Mouse (Mus musculus) liver, embryonic 16.5 days (tissue): ENCODE results near the gene Snx5. TPM values are rescaled to one million over a fixed set of nuclear protein-coding genes. Genes with fewer than 3 reads are reported as not detected.

Experiments
- ATAC-seq: fragments of 200-750 bp; cut with Nextera tagmentation; 2 replicates; pipeline ENCODE4 v1.8.0; 2017; ENCODE audit warnings: low read depth, mild to moderate bottlenecking, moderate number of reproducible peaks, moderate library complexity
- H3K27ac ChIP-seq: fragments of 300-500 bp; sonication (generic); 2 replicates; pipeline ENCODE4 v1.5.1; 2014; ENCODE audit warnings: mild to moderate bottlenecking, low read length
- H3K27me3 ChIP-seq: fragments of 300-500 bp; sonication (generic); 2 replicates; pipeline ENCODE4 v1.6.1; 2014; ENCODE audit warnings: low read depth, low read length, mixed read lengths; ENCODE audit not compliant: control insufficient read depth, insufficient read depth
- H3K36me3 ChIP-seq: fragments of 300-500 bp; sonication (generic); 2 replicates; pipeline ENCODE4 v1.6.1; 2014; ENCODE audit warnings: mild to moderate bottlenecking; ENCODE audit not compliant: control insufficient read depth, insufficient read depth
- H3K4me1 ChIP-seq: fragments of 300-500 bp; sonication (generic); 2 replicates; pipeline ENCODE4 v1.6.1; 2014; ENCODE audit warnings: low read depth, low read length, mixed read lengths; ENCODE audit not compliant: control insufficient read depth
- H3K4me2 ChIP-seq: fragments of 300-500 bp; sonication (generic); 2 replicates; pipeline ENCODE4 v1.6.1; 2014; ENCODE audit warnings: low read depth, low read length, mixed read lengths
- H3K4me3 ChIP-seq: fragments of 300-500 bp; sonication (generic); 2 replicates; pipeline ENCODE4 v1.5.1; 2014; ENCODE audit warnings: low read depth, mild to moderate bottlenecking, low read length
- H3K9ac ChIP-seq: fragments of 300-500 bp; sonication (generic); 2 replicates; pipeline ENCODE4 v1.6.1; 2014; ENCODE audit warnings: low read depth, low read length
- H3K9me3 ChIP-seq: fragments of 300-500 bp; sonication (generic); replicated peaks from 2 replicates; pipeline ENCODE4 v1.6.1; 2016; ENCODE audit warnings: low read length; ENCODE audit not compliant: control insufficient read depth
- WGBS: fragments of 180-500 bp; shearing (Covaris S2); extraction: QIAGEN DNeasy Blood & Tissue Kit; methylation state at CpG from one replicate; pipeline ENCODE4 v1.1.7; 2014; ENCODE audit not compliant: insufficient replicate concordance; 5-methylcytosine and 5-hydroxymethylcytosine counted together
- polyA plus RNA-seq: library from polyadenylated mRNA; unstranded; fragments of >200 nt; fragmentation: Nextera tagmentation; extraction: Ambion mirVana; gene quantifications from 2 replicates; pipeline ENCODE4 v1.2.1, GENCODE M21; 2015

The Snx5 gene
- 56.5 and 60.5 TPM in 2 replicates for polyA plus RNA-seq

GRCm38 (mm10) chr2:144270507-144271420, at the start of gene Snx5, which contains the start of gene Mgme1:
Gene Snx5, minus strand, starts transcription at chr2:144270906.
Gene Mgme1, plus strand, starts transcription at chr2:144270663.
- H3K4me2 ChIP-seq, result peak within 1 kb of the TSS; percentile 86
- H3K4me3 ChIP-seq, result peak within 1 kb of the TSS; percentile 91
- H3K4me1 ChIP-seq, result peaks cover 38% of the 10 kb centered on the region
- no peaks in the 10 kb centered on the region; the same call in 1 of the 2 replicates for H3K36me3 ChIP-seq
- WGBS, result under 1% methylated on average over 91 of the region's 93 CpGs
- no peaks in the 10 kb centered on the region for H3K27me3 ChIP-seq
- peak within 1 kb of the TSS; percentile 94 for H3K9ac ChIP-seq
- H3K9me3 ChIP-seq, result no peaks in the 10 kb centered on the region
- ATAC-seq, result peak; percentile 93
- peak within 1 kb of the TSS; percentile 97 for H3K27ac ChIP-seq

GRCm38 (mm10) chr2:144311372-144311771, 40.7 kb upstream of the Snx5 start:
- H3K4me1 ChIP-seq, result no peaks in the 10 kb centered on the region; the same call in 1 of the 2 replicates
- WGBS, result 66% methylated on average over 2 of the region's 2 CpGs

GRCm38 (mm10) chr2:144310273-144310672, 39.6 kb upstream of the Snx5 start:
- Histone ChIP-seq H3K4me2 (no peak overlapping the region), H3K36me3 (no peaks in the 10 kb centered on the region), H3K4me1 (no peaks in the 10 kb centered on the region; the same call in 1 of the 2 replicates), H3K9ac (no peak overlapping the region), H3K27ac (no peak overlapping the region), H3K27me3 (no peaks in the 10 kb centered on the region), H3K9me3 (no peaks in the 10 kb centered on the region), H3K4me3 (no peak overlapping the region)
- 58% methylated on average over 5 of the region's 5 CpGs for WGBS
- ATAC-seq, result no peak

More at GRCm38 (mm10) chr2:144311372-144311771, 40.7 kb upstream of the Snx5 start:
- no peak for ATAC-seq
- H3K4me2 ChIP-seq, result no peak overlapping the region
- no peak overlapping the region for H3K9ac ChIP-seq
- no peaks in the 10 kb centered on the region for H3K27me3 ChIP-seq
- H3K36me3 ChIP-seq, result no peaks in the 10 kb centered on the region
- H3K9me3 ChIP-seq, result no peaks in the 10 kb centered on the region
- no peak overlapping the region for H3K27ac ChIP-seq
- no peak overlapping the region for H3K4me3 ChIP-seq

- Histone ChIP-seq H3K4me1 (no peaks in the 10 kb centered on the region; the same call in 1 of the 2 replicates), H3K27me3 (no peaks in the 10 kb centered on the region), H3K27ac (no peak overlapping the region), H3K9ac (no peak overlapping the region), H3K9me3 (no peaks in the 10 kb centered on the region), H3K4me2 (0 out of 2 replicates have a peak overlapping the region, but pooled peaks have one; percentile 27), H3K36me3 (no peaks in the 10 kb centered on the region), H3K4me3 (no peak overlapping the region)
- WGBS, result 55% methylated on average over 8 of the region's 8 CpGs
- ATAC-seq, result peak; percentile 55
Measured at GRCm38 (mm10) chr2:144308561-144308960, 37.9 kb upstream of the Snx5 start.

- no peak overlapping the region for H3K4me3 ChIP-seq
- WGBS, result 66% methylated on average over 18 of the region's 18 CpGs
- H3K36me3 ChIP-seq, result no peaks in the 10 kb centered on the region
- H3K4me2 ChIP-seq, result no peak overlapping the region
- no peaks in the 10 kb centered on the region for H3K9me3 ChIP-seq
- no peak overlapping the region for H3K9ac ChIP-seq
- H3K27me3 ChIP-seq, result no peaks in the 10 kb centered on the region
- no peaks in the 10 kb centered on the region; the same call in 1 of the 2 replicates for H3K4me1 ChIP-seq
- no peak for ATAC-seq
- H3K27ac ChIP-seq, result no peak overlapping the region
Measured at GRCm38 (mm10) chr2:144305721-144306294, 35.1 kb upstream of the Snx5 start.

GRCm38 (mm10) chr2:144301101-144301500, 30.4 kb upstream of the Snx5 start:
- H3K9me3 ChIP-seq, result no peaks in the 10 kb centered on the region
- H3K27ac ChIP-seq, result no peak overlapping the region
- no peak overlapping the region for H3K4me2 ChIP-seq
- H3K4me1 ChIP-seq, result no peaks in the 10 kb centered on the region
- no peak overlapping the region for H3K9ac ChIP-seq
- ATAC-seq, result no peak
- no peaks in the 10 kb centered on the region for H3K27me3 ChIP-seq
- 90% methylated on average over 11 of the region's 11 CpGs for WGBS
- H3K4me3 ChIP-seq, result no peak overlapping the region
- no peaks in the 10 kb centered on the region for H3K36me3 ChIP-seq

GRCm38 (mm10) chr2:144299749-144300669, 29.3 kb upstream of the Snx5 start:
- H3K9me3 ChIP-seq, result no peaks in the 10 kb centered on the region
- no peaks in the 10 kb centered on the region for H3K4me1 ChIP-seq
- H3K9ac ChIP-seq, result no peak overlapping the region
- ATAC-seq, result no peak
- H3K27ac ChIP-seq, result no peak overlapping the region
- no peak overlapping the region for H3K4me3 ChIP-seq
- H3K36me3 ChIP-seq, result no peaks in the 10 kb centered on the region
- WGBS, result 34% methylated on average over 9 of the region's 9 CpGs
- no peak overlapping the region for H3K4me2 ChIP-seq
- no peaks in the 10 kb centered on the region for H3K27me3 ChIP-seq

GRCm38 (mm10) chr2:144295145-144295735, 24.5 kb upstream of the Snx5 start:
- no peaks in the 10 kb centered on the region for H3K4me1 ChIP-seq
- no peak overlapping the region for H3K4me2 ChIP-seq
- no peaks in the 10 kb centered on the region for H3K9me3 ChIP-seq
- ATAC-seq, result no peak
- no peaks in the 10 kb centered on the region for H3K27me3 ChIP-seq
- no peaks in the 10 kb centered on the region for H3K36me3 ChIP-seq
- no peak overlapping the region for H3K27ac ChIP-seq
- no peak overlapping the region for H3K9ac ChIP-seq
- no peak overlapping the region for H3K4me3 ChIP-seq
- 44% methylated on average over 9 of the region's 9 CpGs for WGBS
